Mouse (Mus musculus) ovary, postnatal 14 days (tissue): ENCODE data around the gene Gm136.
A peak's percentile ranks its signal among the peaks of the same experiment; 100 is the strongest.

ENCODE experiments used
- DNase-seq: peaks from one replicate; pipeline ENCODE4 v3.0.0; 2022; ENCODE audit warnings: low spot score

Gene Gm136

GRCm38 (mm10) chr4:34708127-34708526 lies 47.9 kb downstream of the Gm136 start:
- no peak for DNase-seq

DNA sequence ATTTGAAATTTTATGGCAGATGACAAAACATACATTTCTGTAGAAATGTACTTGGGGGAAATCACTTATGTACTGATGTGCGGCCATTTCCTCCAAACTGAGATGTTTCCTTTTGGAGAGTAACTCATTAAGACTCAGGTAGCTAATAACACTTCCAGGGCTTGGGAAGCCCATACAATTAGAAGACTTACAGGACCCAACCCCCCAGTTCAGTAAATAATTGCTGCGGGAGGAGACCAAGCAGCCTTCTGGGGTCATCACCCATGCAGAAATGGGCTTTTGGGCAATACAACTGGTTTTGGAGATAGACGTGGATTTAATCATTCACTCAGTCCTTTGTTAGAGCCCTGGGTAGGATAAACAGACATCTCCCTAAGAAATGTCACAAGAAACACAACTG lies 48.8 kb downstream of the Gm136 start:
- no peak for DNase-seq

- no peak for DNase-seq
Observed at GRCm38 (mm10) chr4:34703029-34703428, 53.0 kb downstream of the Gm136 start.

DNA sequence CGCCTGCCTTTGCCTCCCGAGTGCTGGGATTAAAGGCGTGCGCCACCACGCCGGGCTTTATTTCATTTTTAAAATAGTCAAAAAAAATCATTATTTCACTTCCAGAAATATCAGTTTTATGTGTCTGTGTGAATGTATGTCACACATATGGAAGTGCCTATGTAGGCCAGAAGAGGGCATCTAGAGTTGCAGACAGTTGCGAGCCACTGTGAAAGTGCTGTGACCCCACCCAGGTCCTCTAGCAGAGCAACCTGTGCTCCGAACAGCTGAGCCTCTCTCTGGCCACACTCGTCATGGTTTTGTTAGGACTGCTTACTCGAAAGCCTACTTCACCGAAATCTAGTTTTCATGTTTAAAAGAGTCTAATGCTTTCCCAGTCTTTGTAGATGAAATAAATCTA lies 53.8 kb downstream of the Gm136 start:
- no peak for DNase-seq

DNA sequence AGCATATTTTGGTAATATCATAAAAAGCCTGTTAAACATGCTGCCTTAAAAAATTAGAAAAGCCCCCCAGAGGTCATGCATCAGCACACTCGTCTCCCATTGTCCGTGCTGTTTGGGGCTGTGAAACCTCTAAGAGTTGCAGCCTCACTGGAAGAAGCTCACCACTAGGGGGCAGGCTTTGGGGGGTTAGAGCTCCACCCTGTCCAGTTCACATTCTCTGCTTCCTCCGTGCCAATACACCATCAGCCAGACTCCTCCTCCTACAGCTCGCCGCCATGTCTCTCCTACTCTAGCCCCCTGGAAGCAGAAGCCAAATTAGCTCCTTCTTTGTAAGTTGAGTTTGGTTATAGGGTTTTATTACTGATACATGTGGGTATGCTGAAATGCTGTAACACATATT lies 54.5 kb downstream of the Gm136 start:
- peak; percentile 22 for DNase-seq
